Mouse (Mus musculus): ENCODE results near the gene Hist1h2bn.
"Not testable (repeated sequence)": the region's sequence is repeated elsewhere in the genome, so short reads cannot be mapped to it uniquely, and the experiment has no call there.

DNA sequence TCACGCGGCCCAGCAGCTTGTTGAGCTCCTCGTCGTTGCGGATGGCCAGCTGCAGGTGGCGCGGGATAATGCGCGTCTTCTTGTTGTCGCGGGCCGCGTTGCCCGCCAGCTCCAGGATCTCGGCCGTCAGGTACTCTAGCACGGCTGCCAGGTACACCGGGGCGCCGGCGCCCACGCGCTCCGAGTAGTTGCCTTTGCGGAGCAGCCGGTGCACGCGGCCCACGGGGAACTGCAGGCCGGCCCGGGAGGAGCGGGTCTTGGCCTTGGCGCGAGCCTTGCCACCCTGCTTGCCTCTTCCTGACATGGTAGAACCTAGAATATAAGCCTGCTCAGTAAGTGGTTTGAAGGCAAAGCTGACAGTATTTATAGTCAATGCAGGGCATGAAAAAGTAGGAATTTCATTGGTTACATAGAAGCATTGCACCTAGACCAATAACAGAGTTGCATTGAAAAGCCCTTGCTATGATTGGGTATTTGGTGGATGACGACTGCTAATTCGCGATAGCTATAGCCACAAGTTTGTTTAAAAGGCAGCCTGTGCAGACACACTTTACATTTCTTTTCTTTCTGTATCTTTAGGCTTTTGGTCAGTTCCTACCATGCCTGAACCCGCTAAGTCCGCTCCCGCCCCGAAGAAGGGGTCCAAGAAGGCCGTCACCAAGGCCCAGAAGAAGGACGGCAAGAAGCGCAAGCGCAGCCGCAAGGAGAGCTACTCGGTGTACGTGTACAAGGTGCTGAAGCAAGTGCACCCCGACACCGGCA is at the start of gene Hist1h2bn, which contains the start of gene Hist1h2ak:
- not testable (repeated sequence) for TF ChIP-seq CTCF (IDR thresholded peaks at IDR 0.05; ENCODE audit: insufficient read depth, low read length)
- peak; percentile 48; the same call in 1 of the 2 replicates for TF ChIP-seq POLR2A (IDR thresholded peaks at IDR 0.05; ENCODE audit: borderline replicate concordance, extremely low read depth, low read depth, low read length)

All from lung, adult 2 months (tissue).